Mouse (Mus musculus): ENCODE results near the gene Fuca1. TPM values are rescaled to one million over a fixed set of nuclear protein-coding genes. Genes with fewer than 3 reads are reported as not detected.

The Fuca1 gene
- polyA plus RNA-seq, 1 experiment from 2014 or later: 58.8 TPM

DNA sequence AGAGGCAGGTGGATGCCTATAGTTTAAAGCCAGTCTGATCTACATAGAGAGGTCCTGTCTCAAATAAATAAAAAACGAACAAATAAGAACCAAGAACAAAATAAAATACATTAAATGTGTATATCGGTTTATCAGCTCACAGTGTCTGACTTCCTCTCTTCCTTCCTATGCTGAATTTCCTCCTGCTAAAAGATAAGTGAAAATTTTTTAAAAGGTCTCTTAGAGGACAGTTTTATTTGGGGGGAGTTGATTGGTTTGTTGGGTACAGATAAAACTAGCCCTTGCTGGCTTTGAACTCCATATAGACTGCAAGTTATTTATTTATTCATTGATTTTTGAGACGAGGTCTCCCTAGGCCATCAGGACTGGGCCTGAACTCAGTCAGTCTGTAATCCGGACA, 7.1 kb upstream of the Fuca1 start:
- no peaks in the 10 kb centered on the region for H3K36me3 ChIP-seq (ENCODE audit: control insufficient read depth, insufficient read depth)
- no peak overlapping the region for H3K27ac ChIP-seq (ENCODE audit: low read length)
- no peak overlapping the region for H3K4me2 ChIP-seq (ENCODE audit: low read length)
- 85% methylated on average over 4 of the region's 4 CpGs for WGBS
- no peak overlapping the region for H3K9ac ChIP-seq (replicated peaks; ENCODE audit: low read depth, low read length)
- no peaks in the 10 kb centered on the region for H3K27me3 ChIP-seq (replicated peaks; ENCODE audit: control insufficient read depth, insufficient read depth, low read length)
- no peaks in the 10 kb centered on the region for H3K9me3 ChIP-seq (ENCODE audit: control insufficient read depth, low read length)
- H3K4me1 ChIP-seq (replicated peaks; ENCODE audit: control insufficient read depth, insufficient read depth, low read length): peaks cover 4% of the 10 kb centered on the region; the same call in 1 of the 2 replicates
- no peak overlapping the region for H3K4me3 ChIP-seq (replicated peaks; ENCODE audit: low read length)
- no peak for ATAC-seq

GRCm38 (mm10) chr4:135918635-135919279, 1.8 kb upstream of the Fuca1 start:
- Histone ChIP-seq H3K9me3 (ENCODE audit: control insufficient read depth, low read length) (no peaks in the 10 kb centered on the region), H3K27ac (ENCODE audit: low read length) (no peak overlapping the region), H3K4me3 (replicated peaks; ENCODE audit: low read length) (no peak overlapping the region), H3K4me2 (ENCODE audit: low read length) (no peak overlapping the region), H3K27me3 (replicated peaks; ENCODE audit: control insufficient read depth, insufficient read depth, low read length) (no peaks in the 10 kb centered on the region), H3K4me1 (replicated peaks; ENCODE audit: control insufficient read depth, insufficient read depth, low read length) (peaks cover 8% of the 10 kb centered on the region), H3K9ac (replicated peaks; ENCODE audit: low read depth, low read length) (no peak overlapping the region), H3K36me3 (ENCODE audit: control insufficient read depth, insufficient read depth) (no peaks in the 10 kb centered on the region; the same call in 1 of the 2 replicates)
- 92% methylated on average over 13 of the region's 13 CpGs for WGBS
- no peak for ATAC-seq

DNA sequence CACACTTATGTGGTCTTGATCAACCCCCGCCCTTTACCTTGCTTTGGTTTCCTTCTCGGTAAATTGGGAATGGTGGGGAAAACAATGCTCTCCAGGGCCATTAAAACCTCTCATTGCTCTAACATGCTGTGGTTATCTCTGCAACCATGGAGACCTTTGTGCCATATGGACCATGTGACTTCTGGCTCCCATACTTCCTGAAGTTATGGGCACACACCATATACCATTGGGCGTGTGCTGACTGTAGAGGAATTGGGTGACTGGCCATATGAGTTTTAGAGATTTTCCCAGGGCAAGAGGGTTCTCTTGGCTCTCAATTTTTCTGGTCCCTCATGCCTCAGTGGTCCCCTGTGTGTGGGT, 1.3 kb upstream of the Fuca1 start:
- 94% methylated on average over 3 of the region's 3 CpGs for WGBS
- no peak for ATAC-seq
- H3K27me3 ChIP-seq (replicated peaks; ENCODE audit: control insufficient read depth, insufficient read depth, low read length): no peaks in the 10 kb centered on the region

GRCm38 (mm10) chr4:135921257-135922120, 954 bp downstream of the Fuca1 start:
- no peak for ATAC-seq
- Histone ChIP-seq H3K27ac (ENCODE audit: low read length) (no peak overlapping the region), H3K4me1 (replicated peaks; ENCODE audit: control insufficient read depth, insufficient read depth, low read length) (peaks cover 11% of the 10 kb centered on the region), H3K27me3 (replicated peaks; ENCODE audit: control insufficient read depth, insufficient read depth, low read length) (no peaks in the 10 kb centered on the region), H3K4me3 (replicated peaks; ENCODE audit: low read length) (peak overlapping the region; percentile 76), H3K4me2 (ENCODE audit: low read length) (peak overlapping the region; percentile 89), H3K36me3 (ENCODE audit: control insufficient read depth, insufficient read depth) (no peaks in the 10 kb centered on the region; the same call in 1 of the 2 replicates), H3K9me3 (ENCODE audit: control insufficient read depth, low read length) (no peaks in the 10 kb centered on the region), H3K9ac (replicated peaks; ENCODE audit: low read depth, low read length) (peak overlapping the region; percentile 73)
- whole genome bisulfite sequencing: 7% methylated on average over 26 of the region's 26 CpGs

More for the DNA sequence above, 1.3 kb upstream of the Fuca1 start:
- Histone ChIP-seq H3K36me3 (ENCODE audit: control insufficient read depth, insufficient read depth) (no peaks in the 10 kb centered on the region; the same call in 1 of the 2 replicates), H3K4me3 (replicated peaks; ENCODE audit: low read length) (no peak overlapping the region), H3K4me2 (ENCODE audit: low read length) (no peak overlapping the region), H3K9me3 (ENCODE audit: control insufficient read depth, low read length) (no peaks in the 10 kb centered on the region), H3K27ac (ENCODE audit: low read length) (no peak overlapping the region), H3K9ac (replicated peaks; ENCODE audit: low read depth, low read length) (no peak overlapping the region), H3K4me1 (replicated peaks; ENCODE audit: control insufficient read depth, insufficient read depth, low read length) (peaks cover 8% of the 10 kb centered on the region)

- Histone ChIP-seq H3K27ac (ENCODE audit: low read length) (no peak overlapping the region), H3K4me3 (replicated peaks; ENCODE audit: low read length) (no peak overlapping the region), H3K27me3 (replicated peaks; ENCODE audit: control insufficient read depth, insufficient read depth, low read length) (no peaks in the 10 kb centered on the region), H3K4me2 (ENCODE audit: low read length) (peak overlapping the region; percentile 89), H3K9ac (replicated peaks; ENCODE audit: low read depth, low read length) (no peak overlapping the region), H3K9me3 (ENCODE audit: control insufficient read depth, low read length) (no peaks in the 10 kb centered on the region), H3K4me1 (replicated peaks; ENCODE audit: control insufficient read depth, insufficient read depth, low read length) (peaks cover 11% of the 10 kb centered on the region), H3K36me3 (ENCODE audit: control insufficient read depth, insufficient read depth) (no peaks in the 10 kb centered on the region; the same call in 1 of the 2 replicates)
- WGBS: 94% methylated on average over 1 of the region's 1 CpGs
- ATAC-seq: no peak
Observed at GRCm38 (mm10) chr4:135922190-135922589, 1.7 kb downstream of the Fuca1 start.

- no peak overlapping the region for H3K4me3 ChIP-seq (replicated peaks; ENCODE audit: low read length)
- H3K27me3 ChIP-seq (replicated peaks; ENCODE audit: control insufficient read depth, insufficient read depth, low read length): no peaks in the 10 kb centered on the region
- no peaks in the 10 kb centered on the region; the same call in 1 of the 2 replicates for H3K36me3 ChIP-seq (ENCODE audit: control insufficient read depth, insufficient read depth)
- no peak overlapping the region for H3K27ac ChIP-seq (ENCODE audit: low read length)
- no peaks in the 10 kb centered on the region for H3K9me3 ChIP-seq (ENCODE audit: control insufficient read depth, low read length)
- ATAC-seq: no peak
- WGBS: 87% methylated on average over 2 of the region's 2 CpGs
- peaks cover 11% of the 10 kb centered on the region for H3K4me1 ChIP-seq (replicated peaks; ENCODE audit: control insufficient read depth, insufficient read depth, low read length)
- H3K4me2 ChIP-seq (ENCODE audit: low read length): no peak overlapping the region
- H3K9ac ChIP-seq (replicated peaks; ENCODE audit: low read depth, low read length): no peak overlapping the region
Observed at GRCm38 (mm10) chr4:135924418-135924817, 3.9 kb downstream of the Fuca1 start.

DNA sequence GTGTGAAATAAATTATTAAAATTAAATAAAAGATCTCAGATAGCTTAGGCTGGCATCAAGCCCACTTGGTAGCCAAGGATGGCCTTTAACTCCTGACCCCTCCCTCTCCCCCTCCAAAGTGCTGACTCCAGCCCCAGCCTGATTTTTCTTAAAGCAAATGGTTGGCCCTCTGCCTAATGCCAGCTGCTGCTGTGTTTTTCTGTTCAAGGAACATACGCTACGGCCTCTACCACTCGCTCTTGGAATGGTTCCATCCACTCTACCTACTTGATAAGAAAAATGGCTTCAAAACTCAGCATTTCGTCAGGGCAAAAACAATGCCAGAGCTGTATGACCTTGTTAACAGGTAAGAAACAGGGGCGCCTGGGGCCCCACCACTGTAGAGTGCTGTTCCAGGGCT, 4.8 kb downstream of the Fuca1 start:
- no peaks in the 10 kb centered on the region; the same call in 1 of the 2 replicates for H3K36me3 ChIP-seq (ENCODE audit: control insufficient read depth, insufficient read depth)
- H3K27ac ChIP-seq (ENCODE audit: low read length): no peak overlapping the region
- no peak overlapping the region for H3K4me2 ChIP-seq (ENCODE audit: low read length)
- 69% methylated on average over 5 of the region's 5 CpGs for WGBS
- no peak for ATAC-seq
- H3K4me1 ChIP-seq (replicated peaks; ENCODE audit: control insufficient read depth, insufficient read depth, low read length): peaks cover 11% of the 10 kb centered on the region
- no peaks in the 10 kb centered on the region for H3K27me3 ChIP-seq (replicated peaks; ENCODE audit: control insufficient read depth, insufficient read depth, low read length)
- no peak overlapping the region for H3K4me3 ChIP-seq (replicated peaks; ENCODE audit: low read length)
- H3K9ac ChIP-seq (replicated peaks; ENCODE audit: low read depth, low read length): no peak overlapping the region
- no peaks in the 10 kb centered on the region for H3K9me3 ChIP-seq (ENCODE audit: control insufficient read depth, low read length)

DNA sequence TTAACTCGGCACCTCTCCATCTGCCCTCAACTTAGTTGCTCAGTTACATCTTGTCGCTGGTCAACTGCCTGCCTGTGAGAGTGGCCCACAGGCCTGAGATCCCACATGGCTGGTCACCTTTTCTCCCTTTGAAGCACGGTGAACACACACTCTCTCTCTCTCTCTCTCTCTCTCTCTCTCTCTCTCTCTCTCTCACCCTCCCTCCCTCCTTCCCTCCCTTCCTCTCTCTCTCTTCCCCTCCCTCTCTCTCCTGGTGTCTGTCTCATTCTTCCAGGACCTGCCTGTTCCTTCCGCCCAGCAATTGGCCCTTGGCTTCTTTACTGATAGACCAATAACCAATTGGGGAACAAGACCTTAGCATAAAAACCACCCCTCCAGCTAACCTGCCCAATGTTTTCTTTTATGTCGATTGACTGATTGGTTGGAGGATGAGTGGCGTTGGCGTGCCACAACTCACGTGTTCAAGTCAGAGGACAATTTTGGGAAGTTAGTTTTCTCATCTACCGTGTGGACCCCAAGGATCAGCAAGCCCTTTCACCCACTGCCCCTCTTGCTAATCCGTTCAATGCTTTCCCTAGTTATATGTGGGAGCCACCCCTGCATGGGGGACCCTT, 5.8 kb downstream of the Fuca1 start:
- Histone ChIP-seq H3K27me3 (replicated peaks; ENCODE audit: control insufficient read depth, insufficient read depth, low read length) (no peaks in the 10 kb centered on the region), H3K9me3 (ENCODE audit: control insufficient read depth, low read length) (no peaks in the 10 kb centered on the region), H3K4me3 (replicated peaks; ENCODE audit: low read length) (no peak overlapping the region), H3K4me2 (ENCODE audit: low read length) (no peak overlapping the region), H3K36me3 (ENCODE audit: control insufficient read depth, insufficient read depth) (no peaks in the 10 kb centered on the region; the same call in 1 of the 2 replicates), H3K4me1 (replicated peaks; ENCODE audit: control insufficient read depth, insufficient read depth, low read length) (peaks cover 11% of the 10 kb centered on the region), H3K9ac (replicated peaks; ENCODE audit: low read depth, low read length) (no peak overlapping the region), H3K27ac (ENCODE audit: low read length) (no peak overlapping the region)
- 91% methylated on average over 10 of the region's 10 CpGs for WGBS
- ATAC-seq: no peak

DNA sequence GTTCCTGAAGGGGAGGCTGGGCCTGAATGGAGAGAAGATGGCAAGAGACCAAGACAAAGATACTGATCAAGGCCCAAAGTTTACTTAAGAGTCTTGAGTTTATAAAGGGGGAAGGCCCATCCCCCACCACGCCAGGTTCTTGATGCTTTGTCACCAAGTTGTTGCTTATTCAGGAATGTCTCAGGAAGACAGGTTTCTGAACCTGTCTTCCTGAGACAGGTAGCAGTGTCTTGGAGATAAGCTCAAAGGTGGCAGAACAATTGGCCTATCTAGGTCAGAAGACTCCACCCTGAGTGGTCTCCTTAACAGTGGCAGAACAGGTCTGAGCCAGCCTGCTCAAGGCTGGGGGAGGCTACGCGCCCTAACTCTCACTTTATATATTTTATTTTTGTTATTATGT, 6.3 kb downstream of the Fuca1 start:
- Histone ChIP-seq H3K27me3 (replicated peaks; ENCODE audit: control insufficient read depth, insufficient read depth, low read length) (no peaks in the 10 kb centered on the region), H3K9ac (replicated peaks; ENCODE audit: low read depth, low read length) (no peak overlapping the region), H3K36me3 (ENCODE audit: control insufficient read depth, insufficient read depth) (no peaks in the 10 kb centered on the region; the same call in 1 of the 2 replicates), H3K4me2 (ENCODE audit: low read length) (no peak overlapping the region), H3K4me3 (replicated peaks; ENCODE audit: low read length) (no peak overlapping the region), H3K27ac (ENCODE audit: low read length) (no peak overlapping the region), H3K4me1 (replicated peaks; ENCODE audit: control insufficient read depth, insufficient read depth, low read length) (peaks cover 5% of the 10 kb centered on the region), H3K9me3 (ENCODE audit: control insufficient read depth, low read length) (no peaks in the 10 kb centered on the region)
- no peak for ATAC-seq
- WGBS: 97% methylated on average over 3 of the region's 3 CpGs

Data from forebrain, embryonic 16.5 days (tissue).